Mouse (Mus musculus): Measurements from ENCODE around the gene Klk1b11.
"Not testable (repeated sequence)": the region's sequence is repeated elsewhere in the genome, so short reads cannot be mapped to it uniquely, and the experiment has no call there.

The Klk1b11 gene

DNA sequence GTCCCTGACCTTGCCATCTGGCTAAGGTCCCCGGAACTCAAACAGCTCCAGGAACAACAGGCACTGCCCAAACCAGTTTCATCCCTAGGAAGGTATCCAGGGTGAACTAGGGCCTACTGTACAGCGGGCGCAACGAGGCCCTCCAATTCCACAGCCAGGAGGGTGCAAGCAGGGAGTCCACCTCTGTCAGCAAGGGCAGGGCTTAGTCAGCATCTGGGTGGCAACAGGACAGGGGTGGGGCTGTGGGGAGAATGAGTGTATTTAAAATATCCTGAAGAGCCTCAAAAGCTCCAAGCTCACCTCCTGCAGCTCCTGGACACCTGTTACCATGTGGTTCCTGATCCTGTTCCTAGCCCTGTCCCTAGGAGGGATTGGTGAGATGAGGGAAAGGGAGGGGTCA lies at the start of gene Klk1b11:
Gene Klk1b11 (plus strand): TSS at position 301 of the 400 bp plus-strand sequence.
- not testable (repeated sequence) for DNase-seq (ENCODE audit: low read depth)

GRCm38 (mm10) chr7:43950364-43950763 lies 45.3 kb upstream of the Klk1b11 start, which contains the start of gene Klk1b8:
Klk1b8 (plus strand) TSS chr7:43950664.
- DNase-seq (ENCODE audit: low read depth), result no peak

DNA sequence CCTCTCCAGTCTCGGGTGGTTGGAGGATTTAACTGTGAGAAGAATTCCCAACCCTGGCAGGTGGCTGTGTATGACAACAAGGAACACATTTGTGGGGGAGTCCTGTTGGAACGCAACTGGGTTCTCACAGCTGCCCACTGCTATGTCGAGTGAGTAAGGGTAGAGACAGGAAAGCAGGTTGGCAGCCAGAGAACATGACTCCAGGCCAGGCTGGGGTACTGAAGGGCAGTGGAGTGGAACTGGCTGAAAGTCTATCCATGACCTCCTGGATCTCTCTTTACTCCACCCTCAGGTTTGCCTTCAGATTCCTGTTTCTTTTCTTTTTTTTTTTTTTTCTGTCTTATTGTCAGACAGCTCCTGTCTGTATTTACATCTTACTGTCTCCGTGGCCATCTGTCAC lies 43.0 kb upstream of the Klk1b11 start:
- DNase-seq (ENCODE audit: low read depth), result no peak

- no peak for DNase-seq (ENCODE audit: low read depth)
Measured at GRCm38 (mm10) chr7:43966451-43966850, 29.2 kb upstream of the Klk1b11 start, which contains the start of gene Klk1b1. Klk1b1 (plus strand) TSS chr7:43966751.

DNA sequence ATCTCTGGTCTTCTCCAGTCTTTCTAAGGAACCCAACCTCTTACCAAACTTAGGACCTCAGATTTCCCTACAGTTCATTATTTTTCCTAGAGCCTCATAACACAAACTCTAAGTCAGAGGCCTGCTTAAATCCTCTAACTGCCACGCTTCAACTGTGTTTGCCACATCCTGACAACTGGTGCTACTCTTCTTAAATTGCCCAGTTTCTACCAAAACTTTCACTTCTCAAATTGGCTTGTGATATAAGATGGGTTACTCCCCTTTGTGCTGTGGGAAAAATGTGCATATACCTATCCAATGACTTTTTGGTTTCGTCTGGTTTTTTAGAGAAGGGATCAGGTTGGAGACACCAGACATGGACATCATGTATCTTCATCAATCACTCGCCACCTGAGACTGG lies 28.6 kb upstream of the Klk1b11 start:
- DNase-seq (ENCODE audit: low read depth), result no peak

- DNase-seq (ENCODE audit: low read depth), result no peak
Measured at GRCm38 (mm10) chr7:43967612-43968011, 28.1 kb upstream of the Klk1b11 start.

DNA sequence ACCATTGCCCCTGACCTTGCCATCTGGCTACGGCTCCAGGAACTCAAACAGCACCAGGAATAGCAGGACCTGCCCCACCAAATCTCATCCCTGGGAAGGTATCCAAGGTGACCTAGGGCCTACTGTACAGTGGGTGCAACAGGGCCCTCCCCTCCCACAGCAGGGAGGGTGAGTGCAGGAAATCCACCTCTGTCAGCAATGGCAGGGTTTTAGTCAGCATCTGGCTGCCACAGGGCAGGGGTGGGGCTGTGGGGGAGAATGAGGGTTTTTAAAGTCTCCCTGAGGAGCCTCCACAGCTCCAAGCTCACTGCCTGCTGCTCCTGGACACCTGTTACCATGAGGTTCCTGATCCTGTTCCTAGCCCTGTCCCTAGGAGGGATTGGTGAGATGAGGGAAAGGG lies 19.9 kb upstream of the Klk1b11 start, which contains the start of gene Klk1b9:
Gene Klk1b9 (plus strand): TSS at position 301 of the 400 bp plus-strand sequence.
- DNase-seq (ENCODE audit: low read depth), result not testable (repeated sequence)

DNA sequence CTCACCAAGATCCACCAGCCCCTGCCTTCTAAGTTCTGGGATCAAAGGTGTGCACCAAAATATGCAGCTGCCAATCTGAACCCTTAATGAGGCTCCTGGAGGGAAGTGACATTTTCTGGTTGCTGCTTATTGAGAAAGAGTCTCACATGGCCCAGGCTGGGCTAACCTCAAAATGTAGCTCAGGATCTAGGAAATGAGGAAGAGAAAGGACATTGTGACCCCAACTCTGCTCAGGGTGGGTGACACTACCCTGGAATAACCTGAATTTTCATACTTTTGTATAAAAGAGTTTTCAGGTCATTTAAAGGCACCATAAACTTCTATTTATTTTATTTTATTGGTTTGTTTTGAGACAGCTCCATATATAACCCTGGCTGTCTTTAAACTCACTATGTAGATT lies 10.0 kb upstream of the Klk1b11 start:
- no peak for DNase-seq (ENCODE audit: low read depth)

DNA sequence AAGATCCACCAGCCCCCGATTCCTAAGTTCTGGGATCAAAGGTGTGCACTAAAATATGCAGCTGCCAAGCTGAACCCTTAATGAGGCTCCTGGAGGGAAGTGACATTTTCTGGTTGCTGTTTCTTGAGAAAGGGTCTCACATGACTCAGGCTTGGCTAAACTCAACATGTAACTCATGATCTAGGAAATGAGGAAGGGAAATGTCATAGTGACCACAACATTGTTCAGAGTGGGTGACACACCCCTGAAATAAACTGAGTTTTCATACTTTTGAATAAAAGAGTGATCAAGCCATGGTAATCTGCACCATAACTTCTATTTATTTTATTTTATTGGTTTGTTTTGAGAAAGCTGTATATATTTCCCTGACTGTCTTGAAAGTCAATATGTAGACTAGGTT lies 856 bp upstream of the Klk1b11 start:
- DNase-seq (ENCODE audit: low read depth), result not testable (repeated sequence)

DNA sequence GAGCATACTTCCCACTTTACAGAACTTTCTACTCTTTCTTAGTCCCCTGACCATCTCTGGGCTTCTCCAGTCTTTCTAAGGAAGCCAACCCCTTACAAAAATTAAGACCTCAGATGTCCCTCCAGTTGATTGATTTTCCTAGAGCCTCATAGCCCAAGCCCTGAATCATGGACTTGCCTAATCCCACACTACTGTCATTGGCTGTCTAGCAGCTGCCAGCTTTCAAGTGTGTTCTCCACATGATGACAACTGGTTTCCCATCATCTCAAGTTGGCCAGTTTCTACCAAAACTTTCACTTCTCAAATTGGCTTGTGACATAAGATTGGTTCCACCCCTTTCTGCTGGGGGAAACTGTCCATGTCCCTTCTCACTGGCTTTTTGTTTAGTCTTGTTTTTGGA lies 9.2 kb downstream of the Klk1b11 start:
- DNase-seq (ENCODE audit: low read depth), result no peak

DNA sequence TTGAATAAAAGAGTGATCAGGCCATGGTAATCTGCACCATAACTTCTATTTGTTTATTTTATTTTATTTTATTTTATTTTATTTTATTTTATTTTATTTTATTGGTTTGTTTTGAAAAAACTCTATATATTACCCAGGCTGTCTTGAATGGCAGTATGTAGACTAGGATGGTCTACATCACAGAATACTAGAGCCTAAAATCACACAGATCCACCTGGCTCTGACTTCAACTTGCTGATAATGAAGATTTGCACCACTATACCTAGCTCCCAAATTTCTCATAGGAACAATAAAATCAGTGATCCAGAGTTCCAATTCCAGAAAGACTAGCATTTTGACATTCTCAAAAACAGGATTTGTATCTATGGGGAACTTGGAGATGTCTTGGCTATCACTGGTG lies 16.2 kb downstream of the Klk1b11 start, which contains the start of gene Klk1b26:
Gene Klk1b26 (plus strand): TSS at position 301 of the 400 bp plus-strand sequence.
- DNase-seq (ENCODE audit: low read depth), result not testable (repeated sequence)

DNA sequence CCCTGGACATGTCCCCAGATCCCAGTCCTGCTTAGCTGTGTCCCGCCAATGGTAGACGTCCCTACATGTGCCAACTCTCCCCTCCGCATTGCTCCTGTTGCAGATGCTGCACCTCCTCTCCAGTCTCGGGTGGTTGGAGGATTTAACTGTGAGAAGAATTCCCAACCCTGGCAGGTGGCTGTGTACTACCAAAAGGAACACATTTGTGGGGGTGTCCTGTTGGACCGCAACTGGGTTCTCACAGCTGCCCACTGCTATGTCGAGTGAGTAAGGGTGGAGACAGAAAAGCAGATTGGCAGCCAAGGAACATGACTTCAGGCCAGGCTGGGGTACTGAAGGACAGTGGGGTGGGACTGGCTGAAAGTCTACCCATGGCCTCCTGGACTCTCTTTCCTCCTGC lies 19.0 kb downstream of the Klk1b11 start:
- DNase-seq (ENCODE audit: low read depth), result not testable (repeated sequence)

DNA sequence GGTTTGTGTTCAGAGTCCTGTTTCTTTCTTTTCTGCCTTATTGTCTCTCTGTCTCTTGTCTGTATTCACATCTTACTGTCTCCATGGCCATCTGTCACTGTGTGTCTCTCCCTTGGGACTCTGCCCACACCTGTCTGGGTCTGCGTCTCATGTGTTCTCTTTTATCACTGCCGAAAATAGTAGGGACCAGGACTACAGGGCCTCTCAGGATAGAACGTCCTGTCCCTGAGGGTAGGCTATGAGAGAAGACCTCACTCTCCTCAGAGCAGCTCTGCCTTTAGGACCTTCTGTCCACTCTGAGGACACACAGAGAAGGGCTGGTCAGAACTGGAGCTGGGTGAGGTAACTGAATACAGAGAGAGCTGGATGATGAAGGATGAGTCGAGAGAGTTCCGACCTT lies 19.4 kb downstream of the Klk1b11 start:
- no peak for DNase-seq (ENCODE audit: low read depth)
